Mouse (Mus musculus) ES-Bruce4 (cell line): ENCODE measurements around the gene Mapk8ip2. TPM values are rescaled to one million over a fixed set of nuclear protein-coding genes. Genes with fewer than 3 reads are reported as not detected.

Source experiments
- H3K27ac ChIP-seq: 2 replicates; pipeline ENCODE4 v1.5.1; 2012; ENCODE audit warnings: low read length, inconsistent platforms; ENCODE audit not compliant: insufficient read depth
- H3K27me3 ChIP-seq: 2 replicates; pipeline ENCODE4 v1.6.1; 2012; ENCODE audit warnings: mild to moderate bottlenecking, low read length, inconsistent platforms; ENCODE audit not compliant: control insufficient read depth, poor library complexity, insufficient read depth, severe bottlenecking
- H3K36me3 ChIP-seq: 2 replicates; pipeline ENCODE4 v1.6.1; 2012; ENCODE audit warnings: inconsistent platforms, mild to moderate bottlenecking, low read length, moderate library complexity; ENCODE audit not compliant: control insufficient read depth, poor library complexity, insufficient read depth, severe bottlenecking
- H3K4me1 ChIP-seq: one replicate; pipeline ENCODE4 v1.8.1; 2011; ENCODE audit warnings: low read length; ENCODE audit not compliant: control insufficient read depth, insufficient read depth
- H3K4me3 ChIP-seq: 2 replicates; pipeline ENCODE4 v1.5.1; 2011; ENCODE audit warnings: low read depth, mild to moderate bottlenecking, low read length
- H3K9ac ChIP-seq: 2 replicates; pipeline ENCODE4 v1.6.1; 2012; ENCODE audit warnings: low read depth, mild to moderate bottlenecking, inconsistent platforms; ENCODE audit not compliant: poor library complexity, severe bottlenecking
- H3K9me3 ChIP-seq: replicated peaks from 2 replicates; pipeline ENCODE4 v1.6.1; 2012; ENCODE audit warnings: mild to moderate bottlenecking, low read length, inconsistent platforms; ENCODE audit not compliant: control insufficient read depth, poor library complexity, insufficient read depth, severe bottlenecking
- CTCF ChIP-seq: IDR thresholded peaks from one replicate; pipeline ENCODE4 v1.8.1; 2011; ENCODE audit warnings: low read depth, low read length
- EP300 ChIP-seq: IDR thresholded peaks from 2 replicates; pipeline ENCODE4 v1.6.1; 2011; ENCODE audit warnings: low read depth, low read length; ENCODE audit not compliant: insufficient read depth
- POLR2A ChIP-seq: IDR thresholded peaks from one replicate; pipeline ENCODE4 v1.8.1; 2011; ENCODE audit warnings: low read length; ENCODE audit not compliant: insufficient read depth
- polyA plus RNA-seq: library from polyadenylated mRNA; stranded (reverse); fragments of >200 nt; gene quantifications from 2 replicates; pipeline ENCODE4 v1.2.4, GENCODE M21; 2011; ENCODE audit warnings: low read depth; ENCODE audit not compliant: missing spikeins, insufficient read depth, insufficient read length

The Mapk8ip2 gene
- polyA plus RNA-seq, 1 experiment: 4.2 TPM

- H3K4me1 ChIP-seq: peaks cover 1% of the 10 kb centered on the region
- 0 out of 2 replicates have a peak, but pooled peaks cover 2% of the 10 kb centered on the region for H3K9me3 ChIP-seq
- no peaks in the 10 kb centered on the region for H3K36me3 ChIP-seq
- H3K9ac ChIP-seq: peak overlapping the region; percentile 45; the same call in 1 of the 2 replicates
- TF ChIP-seq POLR2A (no peak), EP300 (no peak), CTCF (no peak)
- H3K27ac ChIP-seq: no peak overlapping the region
- no peaks in the 10 kb centered on the region for H3K27me3 ChIP-seq
- H3K4me3 ChIP-seq: peak overlapping the region; percentile 70
Observed at GRCm38 (mm10) chr15:89475293-89475600, 21.5 kb downstream of the Mapk8ip2 start.

- H3K27me3 ChIP-seq: no peaks in the 10 kb centered on the region
- H3K9ac ChIP-seq: peak overlapping the region; percentile 45
- peak overlapping the region; percentile 95 for H3K4me3 ChIP-seq
- H3K4me1 ChIP-seq: peaks cover 4% of the 10 kb centered on the region
- H3K36me3 ChIP-seq: no peaks in the 10 kb centered on the region
- peak overlapping the region; percentile 86 for H3K27ac ChIP-seq
- H3K9me3 ChIP-seq: 0 out of 2 replicates have a peak, but pooled peaks cover 2% of the 10 kb centered on the region
- TF ChIP-seq EP300 (peak; percentile 52; the same call in 1 of the 2 replicates), POLR2A (no peak)
Observed at GRCm38 (mm10) chr15:89475611-89476474, 22.1 kb downstream of the Mapk8ip2 start.

- H3K27ac ChIP-seq: peak overlapping the region; percentile 86
- no peak for TF ChIP-seq CTCF
- TF ChIP-seq POLR2A: no peak
- no peak for TF ChIP-seq EP300
- H3K9ac ChIP-seq: peak overlapping the region; percentile 45
- peak overlapping the region; percentile 95 for H3K4me3 ChIP-seq
- H3K36me3 ChIP-seq: no peaks in the 10 kb centered on the region
- peaks cover 5% of the 10 kb centered on the region for H3K4me1 ChIP-seq
- H3K9me3 ChIP-seq: no peaks in the 10 kb centered on the region
- no peaks in the 10 kb centered on the region for H3K27me3 ChIP-seq
Observed at GRCm38 (mm10) chr15:89476475-89476815, 22.7 kb downstream of the Mapk8ip2 start.

- H3K9ac ChIP-seq: peak within 1 kb of the TSS; percentile 45
- peak within 1 kb of the TSS; percentile 86 for H3K27ac ChIP-seq
- no peaks in the 10 kb centered on the region for H3K9me3 ChIP-seq
- H3K27me3 ChIP-seq: no peaks in the 10 kb centered on the region
- TF ChIP-seq EP300 (no peak), CTCF (no peak), POLR2A (no peak)
- H3K36me3 ChIP-seq: no peaks in the 10 kb centered on the region
- peak within 1 kb of the TSS; percentile 95 for H3K4me3 ChIP-seq
- peaks cover 5% of the 10 kb centered on the region for H3K4me1 ChIP-seq
Observed at GRCm38 (mm10) chr15:89477091-89477491, 23.4 kb downstream of the Mapk8ip2 start, which contains the start of gene Arsa. Gene Arsa (minus strand): TSS chr15:89477425.

- TF ChIP-seq EP300 (0 out of 2 replicates have a peak, but pooled peaks have one; percentile 13), POLR2A (no peak)
- peak overlapping the region; percentile 13; the same call in 1 of the 2 replicates for H3K4me3 ChIP-seq
- H3K27ac ChIP-seq: peak overlapping the region; percentile 68
Observed at GRCm38 (mm10) chr15:89477806-89478205, 24.1 kb downstream of the Mapk8ip2 start.

GRCm38 (mm10) chr15:89478622-89479021, 24.9 kb downstream of the Mapk8ip2 start:
- peak overlapping the region; percentile 68 for H3K27ac ChIP-seq
- no peak overlapping the region for H3K4me3 ChIP-seq
- H3K9ac ChIP-seq: no peak overlapping the region
- H3K36me3 ChIP-seq: no peaks in the 10 kb centered on the region
- TF ChIP-seq CTCF (no peak), POLR2A (no peak), EP300 (no peak)
- peaks cover 5% of the 10 kb centered on the region for H3K4me1 ChIP-seq
- no peaks in the 10 kb centered on the region for H3K9me3 ChIP-seq
- no peaks in the 10 kb centered on the region for H3K27me3 ChIP-seq

More at GRCm38 (mm10) chr15:89477806-89478205, 24.1 kb downstream of the Mapk8ip2 start:
- Histone ChIP-seq H3K36me3 (no peaks in the 10 kb centered on the region), H3K4me1 (peaks cover 5% of the 10 kb centered on the region), H3K9me3 (no peaks in the 10 kb centered on the region), H3K27me3 (no peaks in the 10 kb centered on the region), H3K9ac (peak overlapping the region; percentile 3)
